Mouse (Mus musculus) ES-Bruce4 (cell line): ENCODE results near the gene Prcp. TPM values are rescaled to one million over a fixed set of nuclear protein-coding genes. Genes with fewer than 3 reads are reported as not detected.
A peak's percentile ranks its signal among the peaks of the same experiment; 100 is the strongest.

Experiments used
- H3K27ac ChIP-seq: 2 replicates; pipeline ENCODE4 v1.5.1; 2012; ENCODE audit warnings: low read length, inconsistent platforms; ENCODE audit not compliant: insufficient read depth
- H3K27me3 ChIP-seq: 2 replicates; pipeline ENCODE4 v1.6.1; 2012; ENCODE audit warnings: mild to moderate bottlenecking, low read length, inconsistent platforms; ENCODE audit not compliant: control insufficient read depth, poor library complexity, insufficient read depth, severe bottlenecking
- H3K36me3 ChIP-seq: 2 replicates; pipeline ENCODE4 v1.6.1; 2012; ENCODE audit warnings: inconsistent platforms, mild to moderate bottlenecking, low read length, moderate library complexity; ENCODE audit not compliant: control insufficient read depth, poor library complexity, insufficient read depth, severe bottlenecking
- H3K4me1 ChIP-seq: one replicate; pipeline ENCODE4 v1.8.1; 2011; ENCODE audit warnings: low read length; ENCODE audit not compliant: control insufficient read depth, insufficient read depth
- H3K4me3 ChIP-seq: 2 replicates; pipeline ENCODE4 v1.5.1; 2011; ENCODE audit warnings: low read depth, mild to moderate bottlenecking, low read length
- H3K9ac ChIP-seq: 2 replicates; pipeline ENCODE4 v1.6.1; 2012; ENCODE audit warnings: low read depth, mild to moderate bottlenecking, inconsistent platforms; ENCODE audit not compliant: poor library complexity, severe bottlenecking
- H3K9me3 ChIP-seq: replicated peaks from 2 replicates; pipeline ENCODE4 v1.6.1; 2012; ENCODE audit warnings: mild to moderate bottlenecking, low read length, inconsistent platforms; ENCODE audit not compliant: control insufficient read depth, poor library complexity, insufficient read depth, severe bottlenecking
- CTCF ChIP-seq: IDR thresholded peaks from one replicate; pipeline ENCODE4 v1.8.1; 2011; ENCODE audit warnings: low read depth, low read length
- EP300 ChIP-seq: IDR thresholded peaks from 2 replicates; pipeline ENCODE4 v1.6.1; 2011; ENCODE audit warnings: low read depth, low read length; ENCODE audit not compliant: insufficient read depth
- POLR2A ChIP-seq: IDR thresholded peaks from one replicate; pipeline ENCODE4 v1.8.1; 2011; ENCODE audit warnings: low read length; ENCODE audit not compliant: insufficient read depth
- polyA plus RNA-seq: library from polyadenylated mRNA; stranded (reverse); fragments of >200 nt; gene quantifications from 2 replicates; pipeline ENCODE4 v1.2.4, GENCODE M21; 2011; ENCODE audit warnings: low read depth; ENCODE audit not compliant: missing spikeins, insufficient read depth, insufficient read length

Prcp gene
- polyA plus RNA-seq, 1 experiment: 38.8 TPM

DNA sequence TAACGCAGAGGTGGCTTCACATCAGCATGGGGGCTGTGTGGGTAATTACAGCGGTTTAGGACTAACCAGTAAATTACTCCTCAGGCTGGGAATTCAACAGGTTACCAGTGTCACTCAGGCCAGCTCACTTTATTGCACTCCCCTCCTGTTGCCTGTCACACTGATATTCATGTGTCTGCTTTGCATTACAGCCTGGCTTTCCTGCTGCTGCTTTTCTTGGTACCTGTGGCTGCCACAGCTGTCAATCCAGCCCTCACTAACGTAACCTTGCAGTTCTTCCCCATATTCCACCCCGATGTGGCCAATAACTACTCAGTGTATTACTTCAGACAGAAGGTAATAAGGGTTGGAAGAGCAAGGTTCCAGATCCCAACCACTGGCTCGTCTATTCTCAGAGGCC is 65.5 kb downstream of the Prcp start:
- Histone ChIP-seq H3K9ac (no peak overlapping the region), H3K4me3 (no peak overlapping the region), H3K4me1 (no peaks in the 10 kb centered on the region), H3K9me3 (no peaks in the 10 kb centered on the region), H3K27me3 (no peaks in the 10 kb centered on the region), H3K27ac (no peak overlapping the region), H3K36me3 (no peaks in the 10 kb centered on the region)
- TF ChIP-seq POLR2A: no peak
- no peak for TF ChIP-seq CTCF

DNA sequence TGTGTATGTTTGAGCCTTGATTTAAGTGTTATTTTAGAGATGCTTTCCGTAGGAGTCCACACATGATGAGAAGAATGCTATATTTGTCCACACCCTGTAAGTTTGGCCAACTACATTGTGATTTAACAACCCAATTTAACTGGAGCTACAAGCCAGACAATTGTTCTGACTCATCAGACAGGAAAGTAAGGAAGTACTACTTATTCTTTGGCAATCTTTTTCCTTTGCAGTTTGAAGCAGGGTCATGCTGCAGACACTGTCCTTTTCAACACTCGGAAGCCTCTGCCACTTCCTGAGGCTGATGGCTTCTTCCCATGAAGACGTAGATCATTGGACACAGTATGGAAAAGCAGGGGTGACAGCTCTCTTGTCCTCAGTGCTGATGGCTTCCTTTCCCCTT is 76.5 kb downstream of the Prcp start:
- no peaks in the 10 kb centered on the region for H3K36me3 ChIP-seq
- no peaks in the 10 kb centered on the region for H3K9me3 ChIP-seq
- H3K9ac ChIP-seq: no peak overlapping the region
- no peak overlapping the region for H3K27ac ChIP-seq
- no peak for TF ChIP-seq EP300
- no peak for TF ChIP-seq POLR2A
- H3K27me3 ChIP-seq: no peaks in the 10 kb centered on the region; the same call in 1 of the 2 replicates
- H3K4me1 ChIP-seq: no peaks in the 10 kb centered on the region
- no peak overlapping the region for H3K4me3 ChIP-seq

DNA sequence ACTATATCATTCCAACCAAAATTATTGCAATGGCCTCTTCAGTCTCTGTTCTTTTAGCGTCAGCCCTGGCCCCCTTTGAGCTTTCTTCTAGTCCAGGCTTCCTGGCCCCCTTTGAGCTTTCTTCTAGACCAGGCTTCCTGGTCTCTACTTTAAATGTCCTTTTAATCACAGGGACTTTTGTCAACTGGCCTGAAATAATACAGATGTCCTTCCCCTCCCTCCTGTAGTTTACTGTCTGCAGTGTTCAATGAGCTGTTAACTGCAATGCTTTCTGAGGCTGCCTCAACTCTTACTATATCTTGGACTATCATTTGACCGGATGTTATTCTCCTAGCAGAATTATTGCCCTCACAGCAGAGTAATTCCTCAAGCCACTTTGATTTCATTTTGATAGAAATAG is 77.9 kb downstream of the Prcp start:
- H3K36me3 ChIP-seq: no peaks in the 10 kb centered on the region
- H3K27me3 ChIP-seq: no peaks in the 10 kb centered on the region; the same call in 1 of the 2 replicates
- H3K27ac ChIP-seq: no peak overlapping the region
- H3K9ac ChIP-seq: no peak overlapping the region
- H3K4me1 ChIP-seq: no peaks in the 10 kb centered on the region
- no peak overlapping the region for H3K4me3 ChIP-seq
- TF ChIP-seq CTCF (no peak), POLR2A (no peak), EP300 (no peak)
- no peaks in the 10 kb centered on the region for H3K9me3 ChIP-seq

DNA sequence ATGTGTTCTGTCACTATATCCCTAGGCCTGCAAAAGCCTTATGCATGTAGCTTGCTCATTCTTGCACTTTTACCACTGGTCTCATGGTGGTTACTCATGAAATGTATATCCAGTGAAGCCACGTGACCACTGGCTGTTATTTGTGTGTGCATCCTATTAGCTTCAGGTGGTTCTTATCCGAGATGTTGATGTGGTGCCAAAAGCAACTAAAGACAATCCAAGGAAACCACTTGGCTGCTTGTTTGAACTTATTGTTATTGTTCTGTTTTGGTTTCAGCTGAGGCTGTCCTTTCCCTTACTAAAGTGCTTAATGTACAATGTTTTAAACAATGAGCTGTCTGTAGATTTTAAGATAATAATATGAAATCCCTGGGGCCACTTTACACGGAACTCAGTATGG is 85.5 kb downstream of the Prcp start:
- Histone ChIP-seq H3K36me3 (no peaks in the 10 kb centered on the region), H3K27ac (no peak overlapping the region), H3K9ac (no peak overlapping the region), H3K4me3 (no peak overlapping the region), H3K9me3 (no peaks in the 10 kb centered on the region), H3K4me1 (no peaks in the 10 kb centered on the region), H3K27me3 (no peaks in the 10 kb centered on the region; the same call in 1 of the 2 replicates)
- TF ChIP-seq CTCF (no peak), EP300 (no peak), POLR2A (no peak)

DNA sequence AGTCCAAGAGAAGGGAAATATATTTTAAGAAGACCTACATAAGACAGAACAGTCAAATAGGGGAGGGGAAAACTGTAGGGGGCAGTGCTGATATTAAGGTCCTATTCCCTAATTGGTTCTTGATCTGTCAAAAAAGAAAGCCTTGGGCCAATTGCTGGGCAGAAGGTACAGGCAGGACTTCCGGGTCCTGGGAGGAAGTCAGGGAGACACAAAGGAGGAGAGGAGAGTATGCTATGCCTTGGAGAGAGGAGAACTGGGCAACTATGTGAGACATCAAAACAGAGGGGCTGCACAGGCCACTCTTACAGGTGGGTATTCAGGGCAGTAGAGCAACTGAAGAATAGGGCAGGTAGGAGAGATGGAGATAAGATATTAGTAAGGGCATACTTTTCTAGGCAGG is 87.6 kb downstream of the Prcp start:
- Histone ChIP-seq H3K27me3 (no peaks in the 10 kb centered on the region), H3K9me3 (no peaks in the 10 kb centered on the region), H3K4me3 (no peak overlapping the region), H3K27ac (no peak overlapping the region), H3K4me1 (no peaks in the 10 kb centered on the region), H3K36me3 (no peaks in the 10 kb centered on the region), H3K9ac (no peak overlapping the region)
- no peak for TF ChIP-seq POLR2A
- no peak for TF ChIP-seq CTCF
- TF ChIP-seq EP300: no peak

- Histone ChIP-seq H3K27me3 (0 out of 2 replicates have a peak, but pooled peaks cover 1% of the 10 kb centered on the region), H3K27ac (no peak overlapping the region), H3K9me3 (no peaks in the 10 kb centered on the region), H3K36me3 (no peaks in the 10 kb centered on the region), H3K9ac (no peak overlapping the region), H3K4me1 (no peaks in the 10 kb centered on the region), H3K4me3 (no peak overlapping the region)
- TF ChIP-seq POLR2A (no peak), EP300 (no peak), CTCF (peak; percentile 7)
These were observed 90.7 kb downstream of the Prcp start for GRCm38 (mm10) chr7:92964754-92965501.
